In genomic region chrX:9243381-9243864, GRCm38 (mm10) we compare ENCODE assay signal across 10 mouse cellular contexts. TPM values are rescaled to one million over a fixed set of nuclear protein-coding genes. Genes with fewer than 3 reads are reported as not detected.
DNase-seq lines count a peak whose midpoint lies in the region; ATAC-seq and TF ChIP-seq lines count a peak whose summit lies in the region.
"Had no signal": no experiment of that assay in that cellular context is flagged by ENCODE, and none has a peak within 500 bp of the region (broad histone marks: within the 10 kb centered on the region; RNA-seq: fewer than 3 reads in every experiment).

No protein-coding gene starts in this region.

- no peaks in the 10 kb centered on the region for H3K9me3 ChIP-seq in embryonic facial prominence, embryonic 14.5 days (ENCODE audit: control insufficient read depth, low read length)
- no peaks in the 10 kb centered on the region for H3K9me3 ChIP-seq in embryonic facial prominence, embryonic 10.5 days
- H3K9me3 ChIP-seq in lung, embryonic 16.5 days (ENCODE audit: control insufficient read depth, low read length), result no peaks in the 10 kb centered on the region
- H3K9me3 ChIP-seq: G1E had no signal

- H3K4me2 ChIP-seq in embryonic facial prominence, embryonic 14.5 days (ENCODE audit: low read depth, low read length), result no peak overlapping the region
- no peak overlapping the region for H3K4me2 ChIP-seq in lung, embryonic 16.5 days (ENCODE audit: low read depth, low read length)

- no peak overlapping the region for H3K4me3 ChIP-seq in embryonic facial prominence, embryonic 14.5 days (ENCODE audit: low read depth, low read length)
- H3K4me3 ChIP-seq in embryonic facial prominence, embryonic 10.5 days, result no peak overlapping the region
- no peak overlapping the region for H3K4me3 ChIP-seq in lung, embryonic 16.5 days (ENCODE audit: low read length)
- H3K4me3 ChIP-seq in thymus, adult 2 months (ENCODE audit: control insufficient read depth, insufficient read depth, low read length), result no peak overlapping the region

- H3K27ac ChIP-seq in embryonic facial prominence, embryonic 14.5 days (replicated peaks; ENCODE audit: low read depth, low read length), result no peak overlapping the region
- no peak overlapping the region for H3K27ac ChIP-seq in embryonic facial prominence, embryonic 10.5 days (replicated peaks)
- 0 out of 2 replicates have a peak overlapping the region, but pooled peaks have one; percentile 22 for H3K27ac ChIP-seq in lung, embryonic 16.5 days (ENCODE audit: low read length)
- no peak overlapping the region for H3K27ac ChIP-seq in thymus, adult 2 months (ENCODE audit: control insufficient read depth, insufficient read depth, low read length)

- peak; percentile 71; the same call in 1 of the 2 replicates for ATAC-seq in embryonic facial prominence, embryonic 14.5 days (ENCODE audit: low read depth)
- ATAC-seq in lung, embryonic 16.5 days (ENCODE audit: low read depth), result peak; percentile 36; the same call in 1 of the 2 replicates
- ATAC-seq in common myeloid progenitor, adult 5-6 weeks (replicated peaks; ENCODE audit: low read depth, poor library complexity, severe bottlenecking), result peak; percentile 39

- 36% methylated on average over 8 of the region's 8 CpGs for WGBS in embryonic facial prominence, embryonic 14.5 days
- WGBS in embryonic facial prominence, embryonic 10.5 days, result 80% methylated on average over 8 of the region's 8 CpGs
- WGBS in lung, embryonic 16.5 days, result 36% methylated on average over 8 of the region's 8 CpGs
- 44% methylated on average over 8 of the region's 8 CpGs for WGBS in thymus, adult 2 months

- no peaks in the 10 kb centered on the region for H3K27me3 ChIP-seq in embryonic facial prominence, embryonic 14.5 days (replicated peaks; ENCODE audit: control insufficient read depth, insufficient read depth, low read length)
- H3K27me3 ChIP-seq in embryonic facial prominence, embryonic 10.5 days (replicated peaks; ENCODE audit: low read depth, poor library complexity, severe bottlenecking), result no peaks in the 10 kb centered on the region
- no peaks in the 10 kb centered on the region for H3K27me3 ChIP-seq in lung, embryonic 16.5 days (ENCODE audit: control insufficient read depth, insufficient read depth, low read depth, low read length)
- H3K27me3 ChIP-seq in thymus, adult 2 months (ENCODE audit: control insufficient read depth, insufficient read depth, low read length), result no peaks in the 10 kb centered on the region

- TF ChIP-seq POLR2A in thymus, adult 2 months (IDR thresholded peaks at IDR 0.05; ENCODE audit: control insufficient read depth, extremely low read depth, insufficient read depth, low read length, poor library complexity), result no peak

- no peaks in the 10 kb centered on the region for H3K4me1 ChIP-seq in embryonic facial prominence, embryonic 14.5 days (ENCODE audit: control insufficient read depth, insufficient read depth, low read length)
- no peaks in the 10 kb centered on the region for H3K4me1 ChIP-seq in embryonic facial prominence, embryonic 10.5 days
- H3K4me1 ChIP-seq in lung, embryonic 16.5 days (replicated peaks; ENCODE audit: control insufficient read depth, insufficient read depth, low read length), result no peaks in the 10 kb centered on the region
- H3K4me1 ChIP-seq in thymus, adult 2 months (replicated peaks; ENCODE audit: control insufficient read depth, insufficient read depth, low read length), result no peaks in the 10 kb centered on the region

- peak; percentile 75 for DNase-seq in embryonic facial prominence, embryonic 14.5 days (ENCODE audit: low spot score)
- DNase-seq in embryonic facial prominence, embryonic 10.5 days (ENCODE audit: low spot score), result no peak
- no peak for DNase-seq in lung, postnatal 36 days
- DNase-seq in lung, postnatal 14 days, result peak; percentile 16
- no peak for DNase-seq in thymus, adult 2 months
- DNase-seq in thymus, postnatal 25 days, result no peak

- H3K9ac ChIP-seq in embryonic facial prominence, embryonic 14.5 days (ENCODE audit: low read depth, low read length), result no peak overlapping the region
- no peak overlapping the region for H3K9ac ChIP-seq in lung, embryonic 16.5 days (ENCODE audit: low read length)

- TF ChIP-seq CTCF in thymus, adult 2 months (IDR thresholded peaks at IDR 0.05; ENCODE audit: borderline replicate concordance, control insufficient read depth, extremely low read depth, insufficient read depth, low read length, poor library complexity), result no peak

- no peaks in the 10 kb centered on the region for H3K36me3 ChIP-seq in embryonic facial prominence, embryonic 14.5 days (ENCODE audit: control insufficient read depth, insufficient read depth, low read length)
- H3K36me3 ChIP-seq in embryonic facial prominence, embryonic 10.5 days (replicated peaks), result no peaks in the 10 kb centered on the region
- H3K36me3 ChIP-seq in lung, embryonic 16.5 days (ENCODE audit: control insufficient read depth, insufficient read depth, low read length), result no peaks in the 10 kb centered on the region
- H3K36me3 ChIP-seq in thymus, adult 2 months (ENCODE audit: control insufficient read depth, insufficient read depth, low read length), result no peaks in the 10 kb centered on the region
- H3K36me3 ChIP-seq: G1E had no signal

RNA-seq across cellular contexts. Expression of gene Gm14862, which starts 13.3 kb away (rescaled TPM):
- polyA plus RNA-seq in embryonic facial prominence, embryonic 14.5 days (2014; fragmentation: Nextera tagmentation; extraction: Ambion mirVana), result not detected in 2 replicates
- polyA plus RNA-seq in embryonic facial prominence, embryonic 10.5 days (2016; fragmentation: Nextera tagmentation; extraction: Ambion mirVana), result not detected in 2 replicates
- polyA plus RNA-seq in lung, embryonic 16.5 days (2015; fragmentation: Nextera tagmentation; extraction: Ambion mirVana), result not detected in 2 replicates
- total RNA-seq in common myeloid progenitor, adult 5-6 weeks (2017), result not detected in 2 replicates
- not detected in 2 replicates for polyA plus RNA-seq in thymus, adult 2 months (2012; rRNA removed)
- total RNA-seq: G1E had no signal
- polyA plus RNA-seq: G1E had no signal

RNA-seq across cellular contexts. Expression of gene Xk, which starts 29.1 kb away (rescaled TPM):
- polyA plus RNA-seq in embryonic facial prominence, embryonic 14.5 days (2014; fragmentation: Nextera tagmentation; extraction: Ambion mirVana), result 0.97 and 2.0 TPM in 2 replicates
- 2.0 TPM in 2 replicates for polyA plus RNA-seq in embryonic facial prominence, embryonic 10.5 days (2016; fragmentation: Nextera tagmentation; extraction: Ambion mirVana)
- 2.2 and 2.7 TPM in 2 replicates for polyA plus RNA-seq in lung, embryonic 16.5 days (2015; fragmentation: Nextera tagmentation; extraction: Ambion mirVana)
- 13.8 and 14.1 TPM in 2 replicates for total RNA-seq in common myeloid progenitor, adult 5-6 weeks (2017)
- 1.6 and 2.2 TPM in 2 replicates for polyA plus RNA-seq in thymus, adult 2 months (2012; rRNA removed)

RNA-seq across cellular contexts. Expression of gene H2al1m, which starts 40.1 kb away (rescaled TPM):
- not detected in 2 replicates for polyA plus RNA-seq in embryonic facial prominence, embryonic 14.5 days (2014; fragmentation: Nextera tagmentation; extraction: Ambion mirVana)
- not detected in 2 replicates for polyA plus RNA-seq in embryonic facial prominence, embryonic 10.5 days (2016; fragmentation: Nextera tagmentation; extraction: Ambion mirVana)
- not detected in 2 replicates for polyA plus RNA-seq in lung, embryonic 16.5 days (2015; fragmentation: Nextera tagmentation; extraction: Ambion mirVana)
- total RNA-seq in common myeloid progenitor, adult 5-6 weeks (2017), result 2.0 TPM in 1 of 2 replicates, not detected in the other
- polyA plus RNA-seq in thymus, adult 2 months (2012; rRNA removed), result 0.42 and 0.57 TPM in 2 replicates
- polyA plus RNA-seq: G1E; limb, embryonic 11.5 days had no signal

RNA-seq across cellular contexts. Expression of gene Lancl3, which starts 43.7 kb away (rescaled TPM):
- polyA plus RNA-seq in embryonic facial prominence, embryonic 14.5 days (2014; fragmentation: Nextera tagmentation; extraction: Ambion mirVana), result 0.67 and 0.76 TPM in 2 replicates
- polyA plus RNA-seq in embryonic facial prominence, embryonic 10.5 days (2016; fragmentation: Nextera tagmentation; extraction: Ambion mirVana), result 0.26 and 0.43 TPM in 2 replicates
- 0.93 and 1.1 TPM in 2 replicates for polyA plus RNA-seq in lung, embryonic 16.5 days (2015; fragmentation: Nextera tagmentation; extraction: Ambion mirVana)
- 0.14 TPM in 1 of 2 replicates, not detected in the other for total RNA-seq in common myeloid progenitor, adult 5-6 weeks (2017)
- 0.31 and 0.36 TPM in 2 replicates for polyA plus RNA-seq in thymus, adult 2 months (2012; rRNA removed)
- polyA plus RNA-seq: G1E had no signal

Comparison
In these comparisons a context has a peak if more than half of its experiments do, and no peak if none do; other contexts are left out.
1. DNase-seq: peak in embryonic facial prominence, embryonic 14.5 days (single experiment) and lung, postnatal 14 days (single experiment); none in embryonic facial prominence, embryonic 10.5 days (single experiment), lung, postnatal 36 days (single experiment), thymus, adult 2 months (single experiment) and thymus, postnatal 25 days (single experiment).
2. Peak in every context shown above with its lines, with median percentiles within 50 percentile points of each other: ATAC-seq.